Mouse (Mus musculus) forebrain, embryonic 12.5 days (tissue): ENCODE data around the gene Sort1. TPM values are rescaled to one million over a fixed set of nuclear protein-coding genes. Genes with fewer than 3 reads are reported as not detected.
"Not testable (repeated sequence)": the region's sequence is repeated elsewhere in the genome, so short reads cannot be mapped to it uniquely, and the experiment has no call there.

Source experiments
- ATAC-seq: fragments of 200-750 bp; cut with Nextera tagmentation; 2 replicates; pipeline ENCODE4 v1.8.0; 2017; ENCODE audit warnings: moderate TSS enrichment; ENCODE audit not compliant: low FRiP score
- H3K27ac ChIP-seq: fragments of 300-500 bp; sonication (generic); 2 replicates; pipeline ENCODE4 v1.5.1; 2016; ENCODE audit warnings: mild to moderate bottlenecking
- H3K27me3 ChIP-seq: fragments of 300-500 bp; sonication (generic); 2 replicates; pipeline ENCODE4 v1.6.1; 2016; ENCODE audit warnings: mild to moderate bottlenecking
- H3K36me3 ChIP-seq: fragments of 300-500 bp; sonication (generic); replicated peaks from 2 replicates; pipeline ENCODE4 v1.6.1; 2016; ENCODE audit warnings: mild to moderate bottlenecking
- H3K4me1 ChIP-seq: fragments of 300-500 bp; sonication (generic); 2 replicates; pipeline ENCODE4 v1.6.1; 2016
- H3K4me2 ChIP-seq: fragments of 300-500 bp; sonication (generic); 2 replicates; pipeline ENCODE4 v1.6.1; 2016; ENCODE audit warnings: mild to moderate bottlenecking, moderate library complexity
- H3K4me3 ChIP-seq: fragments of 300-500 bp; sonication (generic); replicated peaks from 2 replicates; pipeline ENCODE4 v1.5.1; 2016; ENCODE audit warnings: mild to moderate bottlenecking
- H3K9ac ChIP-seq: fragments of 300-500 bp; sonication (generic); 2 replicates; pipeline ENCODE4 v1.6.1; 2016; ENCODE audit warnings: mild to moderate bottlenecking
- H3K9me3 ChIP-seq: fragments of 300-500 bp; sonication (generic); 2 replicates; pipeline ENCODE4 v1.6.1; 2016
- WGBS: fragments of 180-500 bp; shearing (Covaris S2); methylation state at CpG from one replicate; pipeline ENCODE4 v1.1.7; 2016; 5-methylcytosine and 5-hydroxymethylcytosine counted together
- polyA plus RNA-seq: library from polyadenylated mRNA; unstranded; fragments of >200 nt; fragmentation: Nextera tagmentation; extraction: Ambion mirVana; gene quantifications from 2 replicates; pipeline ENCODE4 v1.2.1, GENCODE M21; 2016

The Sort1 gene
- polyA plus RNA-seq = 23.3 and 30.8 TPM in 2 replicates

DNA sequence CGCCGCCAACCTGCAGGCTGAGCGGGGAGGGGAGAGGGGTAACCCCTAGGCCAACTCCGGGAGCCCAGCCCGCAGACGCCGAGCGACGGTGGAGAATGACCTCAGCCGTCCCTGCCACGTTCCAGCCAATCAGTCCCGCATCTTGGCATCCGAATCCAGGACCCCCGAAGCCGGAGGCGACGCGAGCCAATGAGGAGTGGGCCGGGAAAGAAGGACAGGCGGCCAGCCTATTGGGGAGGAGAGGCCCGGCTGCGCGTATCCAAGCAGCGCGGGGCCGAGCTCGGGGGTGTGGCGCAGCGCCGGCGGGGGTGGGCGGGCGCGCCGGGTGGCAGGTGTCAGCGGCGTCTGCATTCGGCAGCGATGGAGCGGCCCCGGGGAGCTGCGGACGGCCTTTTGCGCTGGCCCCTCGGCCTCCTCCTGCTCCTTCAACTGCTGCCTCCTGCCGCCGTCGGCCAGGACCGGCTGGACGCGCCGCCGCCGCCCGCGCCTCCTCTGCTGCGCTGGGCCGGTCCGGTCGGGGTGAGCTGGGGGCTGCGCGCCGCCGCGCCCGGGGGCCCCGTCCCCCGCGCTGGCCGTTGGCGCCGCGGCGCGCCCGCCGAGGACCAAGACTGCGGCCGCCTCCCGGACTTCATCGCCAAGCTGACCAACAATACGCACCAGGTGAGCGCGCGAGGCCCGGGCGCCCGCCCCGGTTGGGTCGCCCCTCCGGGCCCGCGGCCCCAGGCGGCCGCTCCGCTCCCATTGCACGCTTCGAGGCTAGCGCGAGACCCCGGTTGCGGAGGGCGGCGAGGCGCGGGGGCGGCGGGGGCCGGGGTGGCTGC is at the start of gene Sort1:
Sort1 (plus strand) TSS at position 302 of the 821 bp plus-strand sequence.
- peak within 1 kb of the TSS; percentile 96 for H3K4me3 ChIP-seq
- H3K4me2 ChIP-seq = peak within 1 kb of the TSS; percentile 82
- peaks cover 55% of the 10 kb centered on the region for H3K4me1 ChIP-seq
- H3K9ac ChIP-seq = peak within 1 kb of the TSS; percentile 97
- ATAC-seq = peak; percentile 99
- H3K36me3 ChIP-seq = no peaks in the 10 kb centered on the region; the same call in 1 of the 2 replicates
- H3K27me3 ChIP-seq = no peaks in the 10 kb centered on the region
- H3K9me3 ChIP-seq = no peaks in the 10 kb centered on the region
- WGBS = under 1% methylated on average over 80 of the region's 109 CpGs
- peak within 1 kb of the TSS; percentile 88 for H3K27ac ChIP-seq

GRCm38 (mm10) chr3:108237474-108238102 is 46.3 kb upstream of the Sort1 start:
- H3K9ac ChIP-seq, H3K27ac ChIP-seq, ATAC-seq, H3K9me3 ChIP-seq, H3K27me3 ChIP-seq, H3K36me3 ChIP-seq, H3K4me3 ChIP-seq, H3K4me2 ChIP-seq, H3K4me1 ChIP-seq: not testable (repeated sequence)
- 82% methylated on average over 4 of the region's 4 CpGs for WGBS

GRCm38 (mm10) chr3:108241243-108241839 is 42.5 kb upstream of the Sort1 start:
- WGBS = 94% methylated on average over 3 of the region's 3 CpGs
- Histone ChIP-seq H3K27ac (no peak overlapping the region), H3K9ac (no peak overlapping the region), H3K4me2 (no peak overlapping the region), H3K4me1 (no peaks in the 10 kb centered on the region), H3K9me3 (no peaks in the 10 kb centered on the region), H3K27me3 (no peaks in the 10 kb centered on the region), H3K4me3 (no peak overlapping the region), H3K36me3 (no peaks in the 10 kb centered on the region)
- no peak for ATAC-seq

DNA sequence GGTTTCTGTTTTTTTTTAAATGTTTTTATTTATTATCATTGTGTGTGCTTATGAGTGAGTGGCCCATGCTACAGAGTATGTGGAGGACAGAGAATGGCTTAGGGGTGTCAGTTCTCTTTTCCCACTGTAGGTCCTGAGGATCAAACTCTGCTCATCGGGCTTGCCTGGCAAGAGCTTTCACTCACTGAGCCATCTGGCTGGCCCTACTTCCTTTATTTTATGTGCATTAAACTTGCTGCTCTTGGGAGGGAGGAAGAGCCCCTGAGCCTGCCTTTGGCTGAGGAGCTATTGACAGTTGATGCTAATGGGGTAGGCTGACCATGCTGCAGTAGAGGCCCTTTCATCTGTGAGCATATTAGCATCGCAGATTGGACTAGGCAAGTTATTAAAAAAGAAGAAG is 37.0 kb upstream of the Sort1 start:
- Histone ChIP-seq H3K4me1 (no peaks in the 10 kb centered on the region), H3K9me3 (no peaks in the 10 kb centered on the region), H3K36me3 (no peaks in the 10 kb centered on the region), H3K27ac (no peak overlapping the region), H3K4me2 (no peak overlapping the region), H3K9ac (no peak overlapping the region), H3K4me3 (no peak overlapping the region), H3K27me3 (no peaks in the 10 kb centered on the region)
- WGBS = 84% methylated on average over 2 of the region's 2 CpGs
- ATAC-seq = no peak

GRCm38 (mm10) chr3:108256719-108257637 is 26.9 kb upstream of the Sort1 start, which contains the start of gene Psma5:
TSS of gene Psma5 (plus strand) at chr3:108256926.
- H3K9me3 ChIP-seq = no peaks in the 10 kb centered on the region
- H3K4me2 ChIP-seq = peak within 1 kb of the TSS; percentile 77
- peak; percentile 99 for ATAC-seq
- WGBS = under 1% methylated on average over 79 of the region's 79 CpGs
- H3K36me3 ChIP-seq = peaks cover 2% of the 10 kb centered on the region
- no peak within 1 kb of the TSS for H3K27ac ChIP-seq
- no peaks in the 10 kb centered on the region for H3K27me3 ChIP-seq
- peak within 1 kb of the TSS; percentile 87 for H3K9ac ChIP-seq
- H3K4me1 ChIP-seq = peaks cover 22% of the 10 kb centered on the region
- peak within 1 kb of the TSS; percentile 98 for H3K4me3 ChIP-seq

- H3K4me2 ChIP-seq = peak overlapping the region; percentile 77
- no peak overlapping the region for H3K27ac ChIP-seq
- 84% methylated on average over 3 of the region's 3 CpGs for WGBS
- peak overlapping the region; percentile 98 for H3K4me3 ChIP-seq
- H3K27me3 ChIP-seq = no peaks in the 10 kb centered on the region
- no peaks in the 10 kb centered on the region for H3K9me3 ChIP-seq
- peaks cover 22% of the 10 kb centered on the region for H3K4me1 ChIP-seq
- peaks cover 9% of the 10 kb centered on the region for H3K36me3 ChIP-seq
- no peak for ATAC-seq
- H3K9ac ChIP-seq = peak overlapping the region; percentile 87
Measured at GRCm38 (mm10) chr3:108257831-108258500, 25.9 kb upstream of the Sort1 start.

DNA sequence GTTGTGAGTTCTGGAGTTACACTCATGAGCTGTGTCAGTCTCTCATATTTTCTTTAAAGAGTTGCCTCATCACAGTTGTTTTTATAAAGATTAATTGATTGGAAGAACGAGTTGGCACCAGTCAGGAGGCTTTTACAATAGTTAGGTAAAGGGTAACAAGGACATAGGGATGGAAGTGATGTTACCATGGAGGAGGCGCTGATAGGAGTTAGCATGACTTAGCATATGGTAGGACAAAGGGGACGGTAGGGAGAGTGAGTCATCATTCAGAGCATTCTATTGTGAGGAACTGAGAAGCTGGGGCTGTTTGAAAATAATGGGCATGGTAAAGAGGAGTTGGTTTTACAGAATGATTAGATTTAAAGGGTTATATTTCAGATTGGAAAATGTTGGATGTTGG is 24.6 kb upstream of the Sort1 start:
- H3K36me3 ChIP-seq = peaks cover 14% of the 10 kb centered on the region
- no peaks in the 10 kb centered on the region for H3K27me3 ChIP-seq
- H3K4me3 ChIP-seq = no peak overlapping the region
- no peak overlapping the region for H3K9ac ChIP-seq
- no peak overlapping the region for H3K27ac ChIP-seq
- WGBS = 77% methylated on average over 3 of the region's 3 CpGs
- H3K4me1 ChIP-seq = peaks cover 22% of the 10 kb centered on the region
- H3K9me3 ChIP-seq = no peaks in the 10 kb centered on the region
- no peak overlapping the region for H3K4me2 ChIP-seq
- no peak for ATAC-seq

DNA sequence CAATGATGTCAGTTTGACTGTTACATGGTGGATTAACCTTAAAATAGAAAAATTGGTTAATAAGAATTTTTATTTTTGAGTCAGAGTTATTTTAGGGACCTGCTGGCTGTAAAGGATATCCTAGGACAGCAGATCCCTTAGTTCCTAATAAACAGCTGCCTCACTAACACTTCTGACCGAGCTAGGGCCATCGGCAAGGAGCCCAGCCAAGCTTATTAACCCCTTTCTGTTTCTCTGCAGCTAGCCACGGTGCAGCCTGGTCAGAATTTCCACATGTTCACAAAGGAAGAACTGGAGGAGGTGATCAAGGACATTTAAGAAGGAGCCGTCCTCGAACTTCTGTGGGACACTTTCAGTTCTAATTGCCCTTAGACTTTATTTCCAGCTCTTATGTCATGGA is 4.4 kb upstream of the Sort1 start:
- WGBS = 86% methylated on average over 5 of the region's 5 CpGs
- peaks cover 38% of the 10 kb centered on the region for H3K36me3 ChIP-seq

DNA sequence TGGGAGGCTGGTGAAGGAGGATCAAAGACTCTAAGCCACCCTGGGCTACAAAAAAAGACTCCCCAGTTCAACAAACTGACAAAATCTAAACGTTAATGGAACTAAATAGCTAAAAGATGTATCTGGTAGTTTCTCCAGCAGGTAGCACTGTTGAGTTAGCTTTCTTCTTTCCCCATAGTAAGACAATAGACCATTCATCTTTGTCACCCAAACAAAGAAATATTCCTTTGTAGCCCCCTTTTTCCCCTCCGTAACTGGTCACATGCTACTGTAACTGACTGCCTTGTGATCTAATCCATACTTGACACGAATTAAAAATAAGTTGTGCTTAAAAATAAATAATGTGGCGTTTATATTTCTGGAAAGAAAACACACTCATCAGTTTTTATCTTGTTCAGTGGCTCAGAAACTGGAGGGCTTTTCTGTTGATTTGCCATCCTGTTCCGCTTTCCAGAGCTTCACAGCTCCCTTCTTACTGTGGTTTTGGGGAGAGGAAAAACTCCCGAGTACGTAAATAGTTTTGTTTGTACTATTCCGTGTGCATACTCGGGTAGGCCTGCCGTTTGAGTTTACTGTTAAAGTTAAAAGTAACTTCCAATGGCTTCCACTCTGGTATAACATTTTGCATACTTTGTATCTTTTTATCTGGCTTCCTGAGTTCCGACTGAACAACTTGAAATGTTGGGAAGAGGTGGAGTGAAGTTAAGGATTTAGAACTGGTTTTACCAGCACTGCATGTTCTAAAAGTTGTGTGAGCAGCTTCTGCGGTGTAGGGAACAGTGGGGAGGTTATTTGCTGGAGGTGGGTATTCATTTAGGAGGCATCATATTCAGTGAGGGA is 1.3 kb upstream of the Sort1 start:
- Histone ChIP-seq H3K27ac (peak overlapping the region; percentile 87), H3K4me2 (peak overlapping the region; percentile 82), H3K9ac (peak overlapping the region; percentile 97), H3K9me3 (no peaks in the 10 kb centered on the region), H3K27me3 (no peaks in the 10 kb centered on the region), H3K4me3 (peak overlapping the region; percentile 96; the same call in 1 of the 2 replicates), H3K4me1 (peaks cover 42% of the 10 kb centered on the region), H3K36me3 (peaks cover 10% of the 10 kb centered on the region)
- no peak for ATAC-seq
- 33% methylated on average over 12 of the region's 12 CpGs for WGBS

More for the DNA sequence above, 4.4 kb upstream of the Sort1 start:
- not testable (repeated sequence) for H3K9me3 ChIP-seq, H3K9ac ChIP-seq, H3K27ac ChIP-seq, H3K4me2 ChIP-seq, H3K4me3 ChIP-seq, H3K27me3 ChIP-seq, ATAC-seq
- H3K4me1 ChIP-seq = peaks cover 10% of the 10 kb centered on the region

DNA sequence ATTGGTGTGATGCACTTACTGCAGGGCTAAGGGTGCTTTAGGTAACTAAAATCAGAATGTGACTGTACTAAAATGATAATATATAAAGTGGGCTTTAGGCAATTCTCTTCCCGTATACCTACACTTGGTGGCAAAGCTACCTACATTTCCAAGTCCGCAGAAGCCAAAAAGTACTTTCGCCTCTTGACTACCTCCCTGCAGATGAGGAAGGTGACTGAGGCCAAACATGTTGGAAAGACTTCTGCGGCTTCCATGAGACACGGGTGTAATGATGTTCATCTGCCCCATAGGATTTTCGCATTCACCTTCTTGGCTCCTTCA is 681 bp upstream of the Sort1 start:
- Histone ChIP-seq H3K27ac (peak overlapping the region; percentile 87), H3K27me3 (no peaks in the 10 kb centered on the region), H3K36me3 (peaks cover 4% of the 10 kb centered on the region), H3K4me2 (peak overlapping the region; percentile 82), H3K9me3 (no peaks in the 10 kb centered on the region), H3K4me1 (peaks cover 47% of the 10 kb centered on the region), H3K4me3 (peak overlapping the region; percentile 96), H3K9ac (peak overlapping the region; percentile 97)
- 12% methylated on average over 6 of the region's 6 CpGs for whole genome bisulfite sequencing
- ATAC-seq = no peak
